Mouse (Mus musculus) 3T3-L1 (cell line): ENCODE measurements around the gene Pgs1.

Experiments
- DNase-seq: peaks from one replicate; pipeline ENCODE4 v3.0.0-alpha.2; 2015; ENCODE audit warnings: low read depth, low spot score

Gene Pgs1

GRCm38 (mm10) chr11:117975211-117975967 is 10.7 kb upstream of the Pgs1 start:
- peak; percentile 76 for DNase-seq

- DNase-seq: peak; percentile 87
Measured at GRCm38 (mm10) chr11:117976081-117976582, 10.0 kb upstream of the Pgs1 start.

GRCm38 (mm10) chr11:117977694-117978360 is 8.3 kb upstream of the Pgs1 start:
- DNase-seq: no peak

GRCm38 (mm10) chr11:117979388-117979787 is 6.7 kb upstream of the Pgs1 start:
- peak; percentile 99 for DNase-seq

- no peak for DNase-seq
Measured at GRCm38 (mm10) chr11:117982426-117982825, 3.7 kb upstream of the Pgs1 start.

GRCm38 (mm10) chr11:117983770-117984169 is 2.3 kb upstream of the Pgs1 start:
- peak; percentile 55 for DNase-seq

GRCm38 (mm10) chr11:117987032-117987451 is 950 bp downstream of the Pgs1 start:
- DNase-seq: peak; percentile 63

GRCm38 (mm10) chr11:117987968-117988367 is 1.9 kb downstream of the Pgs1 start:
- DNase-seq: peak; percentile 63

- no peak for DNase-seq
Measured at GRCm38 (mm10) chr11:117989241-117989640, 3.1 kb downstream of the Pgs1 start.

- DNase-seq: peak; percentile 80
Measured at GRCm38 (mm10) chr11:117989926-117990325, 3.8 kb downstream of the Pgs1 start.

GRCm38 (mm10) chr11:117991502-117992470 is 5.7 kb downstream of the Pgs1 start:
- DNase-seq: peak; percentile 66

GRCm38 (mm10) chr11:117993190-117994175 is 7.4 kb downstream of the Pgs1 start:
- DNase-seq: no peak

GRCm38 (mm10) chr11:117994250-117995057 is 8.4 kb downstream of the Pgs1 start:
- DNase-seq: peak; percentile 47

- DNase-seq: peak; percentile 85
Measured at GRCm38 (mm10) chr11:117995255-117995654, 9.2 kb downstream of the Pgs1 start.

- peak; percentile 55 for DNase-seq
Measured at GRCm38 (mm10) chr11:117995661-117996060, 9.6 kb downstream of the Pgs1 start.

GRCm38 (mm10) chr11:117996066-117996465 is 10.0 kb downstream of the Pgs1 start:
- peak; percentile 38 for DNase-seq

GRCm38 (mm10) chr11:117997085-117997484 is 11.0 kb downstream of the Pgs1 start:
- DNase-seq: no peak

- DNase-seq: no peak
Measured at GRCm38 (mm10) chr11:117998356-117998755, 12.3 kb downstream of the Pgs1 start.

GRCm38 (mm10) chr11:117999260-117999934 is 13.3 kb downstream of the Pgs1 start:
- DNase-seq: no peak
